Mouse (Mus musculus): ENCODE results near the gene L3mbtl3.

- TF ChIP-seq CTCF (IDR thresholded peaks at IDR 0.05) (no peak), EP300 (IDR thresholded peaks at IDR 0.05) (no peak)
Observed at GRCm38 (mm10) chr10:26377332-26377602, 1.5 kb upstream of the L3mbtl3 start.
